Mouse (Mus musculus): ENCODE data around the gene Dop1b.
A peak's percentile ranks its signal among the peaks of the same experiment; 100 is the strongest.
"Not testable (repeated sequence)": the region's sequence is repeated elsewhere in the genome, so short reads cannot be mapped to it uniquely, and the experiment has no call there.

The Dop1b gene

DNA sequence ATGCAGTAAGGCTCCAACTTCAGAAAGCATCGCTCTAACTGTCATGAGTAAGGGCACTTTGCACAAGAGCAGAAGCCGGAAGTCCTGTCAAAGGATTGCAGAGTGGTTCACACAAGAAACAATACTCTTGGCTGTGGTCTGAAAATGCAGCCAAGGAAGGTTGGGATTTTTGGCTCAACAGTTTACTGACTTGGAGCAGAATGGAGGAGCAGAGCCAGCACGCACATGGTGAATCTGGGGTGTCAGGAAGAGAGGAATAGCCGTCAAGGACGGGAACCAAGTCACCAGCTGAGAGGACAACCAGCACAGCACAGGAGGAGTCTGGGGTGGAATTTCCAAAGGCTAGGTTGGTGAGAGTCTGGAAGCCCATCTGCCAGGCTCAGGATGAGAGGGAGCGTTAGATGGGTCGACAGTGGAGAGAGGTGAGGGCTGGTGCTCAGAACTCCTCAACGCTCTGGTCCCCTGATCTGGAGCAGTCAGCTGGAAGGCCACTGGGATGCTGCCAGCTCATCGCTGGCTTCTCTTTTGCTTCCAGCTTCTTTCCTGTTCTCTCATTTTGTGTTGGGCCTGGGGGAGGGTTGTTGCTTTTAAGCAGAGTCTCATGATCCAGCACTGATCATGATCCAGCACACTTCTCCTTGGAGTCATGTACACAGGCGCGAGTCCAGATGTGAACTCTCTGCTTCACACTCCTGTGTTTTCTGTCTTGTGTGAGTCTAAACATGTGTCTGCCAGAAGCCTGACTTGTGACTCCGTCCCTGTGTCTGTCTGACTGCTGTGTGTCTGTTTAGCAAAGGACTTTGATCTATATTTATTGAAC is 85.5 kb downstream of the Dop1b start:
- DNase-seq (ENCODE audit: low spot score), result no peak

GRCm38 (mm10) chr16:93797841-93798492 is 86.3 kb downstream of the Dop1b start:
- DNase-seq (ENCODE audit: low spot score), result no peak

- no peak for DNase-seq (ENCODE audit: low spot score)
Measured at GRCm38 (mm10) chr16:93798623-93799022, 86.9 kb downstream of the Dop1b start.

DNA sequence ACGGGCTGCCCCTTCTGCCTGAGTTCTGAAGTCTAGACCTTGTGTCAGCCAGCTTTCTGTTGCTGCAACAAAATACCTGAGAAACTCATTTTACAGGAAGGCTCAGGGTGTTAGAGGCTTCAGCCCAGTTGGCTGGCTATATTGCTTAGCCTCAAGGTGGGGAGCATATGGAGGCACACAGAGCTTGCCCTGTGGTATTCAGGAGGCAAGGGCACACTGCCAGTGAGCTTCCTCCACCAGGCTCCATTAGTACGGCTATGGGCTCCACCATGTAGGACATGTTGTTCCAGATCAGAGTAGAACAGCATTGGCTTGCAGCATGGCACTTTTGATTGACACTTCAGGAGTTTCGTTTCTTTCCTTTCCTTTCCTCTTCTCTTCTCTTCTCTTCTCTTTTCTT is 87.4 kb downstream of the Dop1b start:
- no peak for DNase-seq (ENCODE audit: low spot score)

GRCm38 (mm10) chr16:93799936-93800335 is 88.2 kb downstream of the Dop1b start:
- DNase-seq (ENCODE audit: low spot score), result no peak

GRCm38 (mm10) chr16:93807167-93807566 is 95.5 kb downstream of the Dop1b start:
- no peak for DNase-seq (ENCODE audit: low spot score)

GRCm38 (mm10) chr16:93807961-93808554 is 96.4 kb downstream of the Dop1b start:
- DNase-seq (ENCODE audit: low spot score), result peak; percentile 62

DNA sequence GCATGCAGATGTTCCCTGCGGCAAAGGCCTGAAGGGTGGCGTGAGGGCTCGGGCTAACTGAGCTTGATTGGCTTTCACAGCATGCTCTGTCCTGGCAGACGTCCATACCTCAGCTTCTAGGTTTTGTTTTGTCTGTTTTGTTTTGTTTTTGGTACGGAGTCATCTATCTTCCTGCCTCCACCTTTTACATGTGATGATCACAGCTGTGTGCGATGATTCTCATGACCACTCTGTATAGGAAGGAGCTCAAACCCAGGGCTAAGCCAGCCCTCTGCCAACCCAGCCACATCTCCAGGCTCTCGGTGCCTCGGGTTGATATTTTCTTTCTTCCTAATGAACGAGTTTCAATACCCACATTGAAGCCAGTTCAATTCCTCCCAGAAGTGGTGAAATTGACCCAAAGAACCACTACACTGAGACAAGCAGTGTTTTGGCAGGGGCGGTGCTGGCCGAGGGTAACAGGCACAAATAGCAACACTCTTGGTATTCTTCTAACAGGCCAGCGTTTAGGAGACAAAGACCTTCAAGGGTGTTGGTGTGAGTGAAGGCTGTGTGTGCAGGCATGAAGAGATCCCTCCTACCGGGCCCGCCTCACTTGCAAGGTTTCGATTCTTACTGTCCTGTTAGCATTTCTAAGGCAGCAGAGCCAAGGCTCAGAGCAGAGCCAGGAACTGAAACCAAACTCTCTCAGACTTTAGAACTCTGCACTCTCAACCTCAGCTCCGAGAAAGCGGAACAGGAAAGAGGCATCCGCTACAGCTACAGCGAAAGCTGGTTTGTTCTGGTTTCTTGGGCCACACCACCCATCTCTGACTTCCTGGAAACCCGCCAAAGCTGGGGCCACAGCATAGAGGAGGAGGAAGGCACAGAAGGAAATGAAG is 104.4 kb downstream of the Dop1b start:
- no peak for DNase-seq (ENCODE audit: low spot score)

GRCm38 (mm10) chr16:93816861-93817260 is 105.2 kb downstream of the Dop1b start:
- DNase-seq (ENCODE audit: low spot score), result no peak

DNA sequence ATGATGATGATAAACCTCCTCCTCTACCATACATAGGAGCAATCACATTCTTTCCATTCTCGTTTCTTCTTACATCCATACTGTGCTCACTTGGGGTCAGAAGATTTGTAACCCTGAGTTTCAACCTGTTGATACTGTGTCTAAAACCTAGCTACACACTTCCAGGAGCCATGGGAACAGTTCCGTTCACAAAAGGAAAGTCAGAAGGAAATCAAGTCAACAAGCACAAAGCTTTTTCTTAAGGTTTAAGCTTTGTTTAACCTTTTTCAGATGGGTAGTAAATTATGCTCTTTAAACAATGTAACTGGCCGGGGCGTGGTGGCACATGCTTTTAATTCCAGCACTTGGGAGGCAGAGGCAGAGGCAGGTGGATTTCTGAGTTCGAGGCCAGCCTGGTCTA is 105.7 kb downstream of the Dop1b start:
- DNase-seq (ENCODE audit: low spot score), result no peak

DNA sequence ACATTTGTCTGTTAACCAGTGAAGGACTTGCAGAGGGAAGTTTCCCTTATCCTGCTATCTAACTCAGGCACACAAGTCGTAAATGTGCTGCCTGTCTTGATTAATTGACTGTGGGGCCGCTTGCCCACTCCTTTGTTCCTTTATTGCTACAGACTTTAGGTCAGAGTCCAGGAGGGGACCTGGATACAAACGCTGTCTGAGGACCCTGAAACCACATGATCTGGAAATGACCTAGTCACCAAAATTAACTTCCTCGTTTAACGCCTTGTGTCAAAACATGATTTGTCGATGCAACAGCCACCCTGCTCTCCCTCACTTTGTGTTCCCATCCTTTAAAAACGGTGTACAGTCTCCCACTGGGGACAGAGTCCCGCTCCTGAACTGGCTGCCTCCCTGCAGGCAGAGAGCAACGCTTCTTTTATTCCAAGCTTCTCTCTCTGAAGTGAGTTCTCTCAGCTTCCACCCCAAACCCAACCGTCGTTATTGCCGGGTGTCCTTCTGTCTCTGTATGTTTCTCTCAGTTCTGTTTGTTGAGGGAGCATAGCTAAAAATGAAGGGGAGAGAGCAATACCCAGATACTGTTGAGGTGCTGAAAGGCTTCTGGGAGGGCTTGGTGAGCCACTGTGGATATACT is 107.1 kb downstream of the Dop1b start:
- DNase-seq (ENCODE audit: low spot score), result peak; percentile 44

DNA sequence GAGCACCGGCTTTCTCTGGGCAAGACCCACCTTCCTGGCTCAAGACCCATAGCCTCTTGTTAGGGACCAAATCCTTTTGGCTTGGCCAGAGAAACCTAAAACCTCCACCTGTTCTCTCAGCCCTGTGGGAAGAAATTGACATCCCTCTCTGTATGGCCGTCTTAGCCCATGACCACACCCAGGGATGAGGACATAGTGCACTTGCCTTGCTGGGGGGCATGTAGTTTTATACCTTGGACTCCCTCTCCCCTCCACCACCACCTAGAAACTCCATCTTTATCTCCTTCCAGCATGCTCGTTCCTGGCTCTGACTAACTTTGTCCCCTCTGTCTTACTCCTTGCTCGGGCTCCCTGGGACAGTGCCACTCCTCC is 107.6 kb downstream of the Dop1b start:
- DNase-seq (ENCODE audit: low spot score), result no peak

- DNase-seq (ENCODE audit: low spot score), result no peak
Measured at GRCm38 (mm10) chr16:93820040-93820439, 108.3 kb downstream of the Dop1b start.

DNA sequence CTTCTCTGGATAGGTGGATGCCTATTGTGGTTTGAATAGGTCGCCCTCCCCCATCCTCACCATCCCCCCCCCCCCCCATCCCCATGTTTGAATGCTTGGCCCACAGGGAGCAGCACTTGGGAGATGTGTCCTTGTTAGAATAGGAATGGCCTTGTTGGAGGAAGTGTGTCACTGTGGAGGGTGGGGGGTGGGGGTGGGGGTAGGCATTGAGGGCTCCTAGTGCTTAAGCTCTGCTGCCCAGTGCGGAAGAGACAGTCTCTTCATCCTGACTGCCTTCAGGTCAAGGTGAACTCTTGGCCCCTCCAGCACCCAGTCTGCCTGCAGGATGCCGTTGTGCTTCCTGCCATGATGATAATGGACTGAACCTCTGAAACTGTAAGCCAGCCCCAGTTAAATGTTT is 110.0 kb downstream of the Dop1b start:
- no peak for DNase-seq (ENCODE audit: low spot score)

- not testable (repeated sequence) for DNase-seq (ENCODE audit: low spot score)
Measured at GRCm38 (mm10) chr16:93822433-93823225, 110.9 kb downstream of the Dop1b start.

GRCm38 (mm10) chr16:93824799-93825198 is 113.1 kb downstream of the Dop1b start:
- DNase-seq (ENCODE audit: low spot score), result no peak

GRCm38 (mm10) chr16:93825463-93825862 is 113.8 kb downstream of the Dop1b start:
- DNase-seq (ENCODE audit: low spot score), result no peak

- no peak for DNase-seq (ENCODE audit: low spot score)
Measured at GRCm38 (mm10) chr16:93826054-93826453, 114.3 kb downstream of the Dop1b start.

DNA sequence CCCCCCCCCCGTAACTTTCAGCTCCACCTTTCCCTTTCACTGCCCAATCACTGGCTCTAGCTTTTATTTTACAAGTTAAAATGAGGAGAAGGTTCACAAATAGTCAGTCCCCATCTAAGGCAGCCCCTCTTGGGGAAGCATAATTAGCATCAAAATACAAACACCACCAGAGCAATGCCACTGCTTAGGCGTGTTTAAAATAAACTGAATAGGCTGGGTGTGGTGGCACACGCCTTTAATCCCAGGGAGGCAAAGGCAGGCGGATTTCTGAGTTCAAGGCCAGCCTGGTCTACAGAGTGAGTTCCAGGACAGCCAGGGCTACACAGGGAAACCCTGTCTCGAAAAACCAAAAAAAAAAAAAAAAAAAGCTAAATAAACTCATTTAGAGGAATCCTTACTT is 114.8 kb downstream of the Dop1b start:
- not testable (repeated sequence) for DNase-seq (ENCODE audit: low spot score)

DNA sequence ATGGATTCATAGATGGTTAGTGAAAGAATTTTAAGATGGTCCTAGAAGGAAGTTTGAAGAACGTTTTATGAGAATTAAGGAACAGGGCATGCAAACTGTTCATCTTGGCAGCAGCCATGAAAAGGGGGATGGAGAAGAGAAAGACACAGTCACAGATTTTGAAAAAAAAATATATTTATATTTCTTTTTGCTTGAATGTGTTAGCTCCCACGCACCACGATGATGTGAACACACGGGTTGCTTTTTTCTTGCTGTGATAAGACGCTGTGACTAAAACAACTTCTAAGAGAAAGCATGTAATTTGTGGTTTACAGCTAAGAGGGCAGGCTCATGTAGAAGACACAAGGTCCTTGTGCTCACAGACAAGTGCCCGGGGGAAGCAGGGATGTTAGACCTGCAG is 115.2 kb downstream of the Dop1b start:
- no peak for DNase-seq (ENCODE audit: low spot score)

- no peak for DNase-seq (ENCODE audit: low spot score)
Measured at GRCm38 (mm10) chr16:93829526-93829925, 117.8 kb downstream of the Dop1b start.

All from embryo, embryonic 10 days (tissue).